Mouse (Mus musculus) embryonic fibroblast, embryonic 13.5 days (primary cell): ENCODE data around the gene Mrps23.

Experiments
- CTCF ChIP-seq: IDR thresholded peaks from 2 replicates; pipeline ENCODE4 v1.5.1; 2011; ENCODE audit warnings: mild to moderate bottlenecking, control low read depth, low read length, moderate library complexity, borderline replicate concordance; ENCODE audit not compliant: insufficient read depth
- POLR2A ChIP-seq: IDR thresholded peaks from 2 replicates; pipeline ENCODE4 v1.6.1; 2011; ENCODE audit warnings: low read depth, mild to moderate bottlenecking, control low read depth, low read length, moderate library complexity

DNA sequence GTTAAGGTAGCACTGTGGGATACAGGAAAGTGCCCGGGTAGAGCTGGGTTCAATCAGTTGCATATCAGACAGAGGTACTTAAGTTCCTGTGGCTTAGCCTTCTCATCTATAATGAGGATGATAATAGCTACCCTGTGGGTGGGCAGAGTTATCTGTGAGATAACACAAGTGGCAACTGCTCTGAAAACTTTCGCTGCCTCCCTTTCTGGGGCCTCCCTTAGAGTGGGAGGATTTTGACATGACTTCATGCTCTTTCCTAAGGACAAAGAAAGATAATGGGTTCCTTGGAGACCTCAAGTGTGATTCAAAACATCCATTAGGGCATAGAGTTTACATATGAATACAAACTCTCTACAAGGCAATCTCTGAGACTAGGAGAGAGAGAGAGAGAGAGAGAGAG, 2.1 kb upstream of the Mrps23 start:
- no peak for TF ChIP-seq CTCF
- TF ChIP-seq POLR2A = no peak
